Mouse (Mus musculus) spleen, postnatal 14 days (tissue): ENCODE measurements around the gene Esam.

Source experiments
- DNase-seq, 2 experiments: peaks; one replicate each; pipeline ENCODE4 v3.0.0; 2021 to 2022; ENCODE audit warnings: low spot score in 2 of 2

Gene Esam

DNA sequence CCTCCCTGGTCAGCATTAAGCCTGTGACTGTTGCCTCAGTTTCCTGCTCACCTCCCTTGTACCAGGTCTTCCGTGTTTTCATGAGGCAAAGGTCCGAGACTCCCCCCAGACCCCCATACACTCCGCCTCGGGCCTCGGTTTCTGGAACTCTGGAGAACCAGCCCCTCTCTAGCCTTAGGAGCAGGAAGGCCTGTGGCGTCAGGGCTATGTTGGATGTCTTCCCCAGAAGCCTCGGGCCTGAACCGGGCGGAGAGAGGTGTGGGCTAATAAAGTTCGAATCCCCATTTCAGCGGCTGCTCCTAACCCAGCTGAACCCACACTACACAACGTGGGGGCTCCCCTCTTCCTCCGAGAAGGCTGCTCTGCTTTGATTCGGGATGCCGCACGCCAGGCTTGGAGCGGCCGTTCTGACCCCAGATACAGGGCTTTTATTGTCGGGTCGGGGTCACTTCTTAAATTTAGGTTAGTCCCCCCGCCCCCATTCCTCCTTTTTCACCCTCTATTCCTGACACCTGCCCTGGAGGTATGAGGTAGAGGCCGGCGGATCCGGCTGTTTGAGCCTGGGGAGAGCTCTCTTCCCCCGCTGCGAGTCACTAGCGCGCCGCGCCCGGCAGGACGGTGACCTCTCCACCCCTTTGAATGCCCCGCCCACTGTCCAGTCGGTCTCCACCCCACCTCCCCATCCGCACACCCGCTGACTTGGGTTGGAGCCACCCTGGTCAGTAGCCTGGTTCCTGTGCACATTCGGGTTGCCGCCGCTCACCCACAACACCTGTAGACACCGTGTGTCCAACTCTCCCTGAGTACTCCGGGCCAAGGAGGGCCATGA is at the start of gene Esam:
Gene Esam, plus strand, starts transcription at position 683 of the 829 bp plus-strand sequence.
- no peak for DNase-seq

DNA sequence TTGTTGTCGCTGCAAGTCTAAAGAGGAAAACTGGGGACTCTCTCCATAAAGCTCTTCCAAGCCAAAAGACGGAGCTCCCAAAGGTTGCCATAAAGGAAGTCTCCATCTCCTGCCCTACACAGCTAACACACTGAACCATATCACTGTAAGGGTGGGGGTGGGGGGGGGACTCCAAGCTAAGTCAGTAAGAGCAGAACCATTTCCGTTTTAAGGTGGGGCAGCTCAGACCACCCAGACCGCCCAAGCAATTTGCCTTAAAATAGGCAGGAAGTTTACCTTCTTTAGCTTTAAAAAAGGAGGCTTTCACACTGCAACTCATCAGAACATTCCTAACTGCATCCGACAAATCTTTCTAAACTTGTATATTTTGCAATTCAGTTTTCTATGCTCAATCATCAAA is 42.7 kb upstream of the Esam start:
- no peak for DNase-seq

DNA sequence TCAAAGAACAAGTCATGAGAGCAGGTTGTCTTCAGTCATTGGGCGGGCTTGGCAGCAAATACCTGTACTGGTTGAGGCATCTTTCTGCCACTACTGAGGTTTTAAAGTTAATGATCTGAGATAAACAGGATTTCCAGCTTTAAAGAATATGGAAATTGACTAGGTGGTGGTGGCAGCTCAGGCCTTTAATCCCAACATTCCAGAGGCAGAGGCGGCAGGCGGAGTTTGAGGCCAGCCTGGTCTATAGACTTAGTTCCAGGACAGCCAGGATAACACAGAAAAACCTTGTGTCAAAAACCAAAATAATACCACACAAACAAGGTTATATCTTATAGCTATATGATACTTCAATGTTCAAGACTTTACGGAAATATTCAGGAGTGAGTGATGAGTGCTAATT is 39.8 kb upstream of the Esam start:
- no peak for DNase-seq

DNA sequence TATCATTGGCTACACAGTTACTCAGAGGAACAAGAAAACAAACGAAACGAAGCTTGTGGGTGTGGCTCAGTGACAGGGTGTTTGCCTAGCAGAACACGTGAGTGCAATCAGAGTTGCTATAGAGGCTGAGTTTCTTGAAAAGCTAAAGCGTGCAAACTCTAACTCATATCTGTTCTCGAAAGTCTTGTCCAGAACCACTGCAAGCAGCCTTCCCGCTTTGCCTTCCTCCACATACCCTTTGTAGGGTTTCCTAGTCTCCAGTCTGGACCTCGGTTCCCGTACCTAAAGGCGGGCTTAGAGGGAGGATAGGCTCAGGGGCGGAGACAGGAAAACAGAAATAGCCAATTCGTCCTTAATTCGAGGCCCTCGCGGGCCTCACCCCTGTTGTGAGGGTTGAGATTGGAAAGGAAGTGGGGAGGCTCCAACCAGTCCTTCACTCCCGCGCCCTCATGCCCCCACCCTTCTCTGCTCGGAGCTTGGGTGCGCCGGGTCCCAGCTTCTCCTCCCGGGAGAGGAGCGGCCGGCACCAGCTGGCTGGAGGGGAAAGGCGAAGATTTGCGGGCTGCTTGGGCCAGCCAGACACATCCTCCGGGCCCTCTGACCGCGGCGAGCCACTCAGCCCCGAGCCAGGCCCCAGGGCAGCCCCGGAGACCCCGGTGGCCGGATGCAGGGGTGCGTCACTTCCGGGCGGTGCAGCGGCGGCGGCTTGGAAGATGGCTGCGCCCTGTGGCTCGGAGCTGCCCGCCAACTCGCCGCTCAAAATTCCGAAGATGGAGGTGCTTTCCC is 39.1 kb upstream of the Esam start, which contains the start of gene Msantd2:
Gene Msantd2, plus strand, starts transcription at position 709 of the 786 bp plus-strand sequence.
- peak; percentile 69 to 85 for DNase-seq

DNA sequence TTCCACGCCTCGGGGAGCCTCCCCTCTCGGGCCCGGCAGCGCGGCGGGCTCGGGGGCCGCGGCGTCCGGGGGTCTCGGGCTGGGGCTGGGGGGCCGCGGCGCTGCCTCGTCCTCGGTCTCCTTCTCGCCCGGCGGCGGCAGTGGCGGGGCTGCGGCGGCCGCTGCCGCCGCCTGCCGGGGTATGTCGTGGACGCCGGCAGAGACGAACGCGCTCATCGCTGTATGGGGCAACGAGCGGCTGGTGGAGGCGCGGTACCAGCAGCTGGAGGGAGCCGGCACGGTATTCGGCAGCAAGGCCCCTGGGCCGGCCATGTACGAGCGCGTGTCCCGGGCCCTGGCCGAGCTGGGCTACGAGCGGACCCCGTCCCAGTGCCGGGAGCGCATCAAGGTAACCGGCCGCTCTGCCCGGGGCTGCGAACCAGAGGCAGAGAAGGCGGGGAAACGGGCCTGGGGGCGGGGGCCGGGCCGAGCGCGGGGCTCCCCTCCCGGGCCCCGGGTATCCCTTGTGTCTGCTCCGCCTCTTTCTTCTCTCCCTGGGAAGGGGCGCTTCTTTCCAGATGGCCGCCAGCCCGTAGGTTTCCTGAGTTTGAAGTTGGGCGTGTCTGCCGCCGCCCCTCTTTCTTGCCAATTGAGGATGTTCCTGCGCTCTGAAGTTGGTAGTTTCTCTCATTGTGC is 38.3 kb upstream of the Esam start:
- DNase-seq: peak; percentile 7 to 17

DNA sequence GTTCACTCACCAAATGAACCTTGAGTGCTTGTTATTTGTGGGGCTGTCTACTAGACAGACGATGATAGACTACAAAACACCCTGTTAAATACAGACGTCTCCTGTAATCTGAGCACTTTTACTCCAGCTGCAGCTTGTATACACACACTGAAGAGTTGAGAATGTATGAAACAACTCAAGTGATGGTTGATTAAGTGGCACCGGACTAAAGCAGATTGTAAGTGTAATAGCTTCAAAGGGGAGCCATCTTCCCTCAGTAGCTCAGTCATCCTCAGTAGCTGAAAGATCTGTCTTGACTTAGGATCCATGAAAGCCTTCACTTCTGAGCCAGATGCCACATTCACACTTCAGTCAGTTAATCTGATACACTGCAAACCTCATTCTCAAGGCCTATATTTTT is 32.1 kb upstream of the Esam start:
- DNase-seq: no peak

DNA sequence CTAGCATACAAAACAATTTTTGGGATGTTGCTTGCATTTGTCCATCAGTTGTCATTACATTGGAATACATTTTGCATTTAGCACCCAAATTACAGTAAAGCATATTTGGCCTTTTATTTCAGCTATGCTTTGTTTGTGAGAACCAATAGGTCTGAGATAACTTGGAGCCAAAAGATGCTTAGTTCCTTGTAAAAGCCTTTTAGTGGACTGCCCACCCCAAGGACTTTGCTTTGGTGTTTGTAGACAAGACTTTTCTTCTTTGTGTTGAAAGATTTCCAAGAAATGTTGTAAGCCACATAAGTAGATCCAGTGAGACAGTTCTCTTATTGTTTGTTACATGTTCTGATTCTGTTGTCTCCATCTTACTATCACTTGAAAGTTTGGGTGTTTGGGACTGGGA is 31.6 kb upstream of the Esam start:
- DNase-seq: no peak

DNA sequence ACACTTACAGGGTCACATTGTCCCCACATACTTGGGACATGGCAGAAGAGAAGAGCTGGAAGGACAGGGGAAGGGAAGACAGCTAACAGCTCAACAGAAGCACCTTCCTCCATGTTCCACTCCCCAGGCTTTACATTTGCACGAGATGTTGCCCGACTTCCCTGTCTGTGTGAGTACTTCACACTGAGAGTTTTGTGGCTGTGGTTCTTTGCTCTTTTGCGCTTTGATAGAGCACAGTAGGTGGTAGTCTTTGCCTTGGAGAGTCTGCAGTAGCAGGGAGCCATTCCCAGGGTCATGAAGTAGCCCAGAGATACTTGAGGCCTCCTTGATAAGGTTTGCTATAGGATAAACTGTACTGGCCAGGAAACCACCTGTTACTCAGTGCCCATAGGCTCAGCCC is 27.7 kb upstream of the Esam start:
- DNase-seq: no peak

DNA sequence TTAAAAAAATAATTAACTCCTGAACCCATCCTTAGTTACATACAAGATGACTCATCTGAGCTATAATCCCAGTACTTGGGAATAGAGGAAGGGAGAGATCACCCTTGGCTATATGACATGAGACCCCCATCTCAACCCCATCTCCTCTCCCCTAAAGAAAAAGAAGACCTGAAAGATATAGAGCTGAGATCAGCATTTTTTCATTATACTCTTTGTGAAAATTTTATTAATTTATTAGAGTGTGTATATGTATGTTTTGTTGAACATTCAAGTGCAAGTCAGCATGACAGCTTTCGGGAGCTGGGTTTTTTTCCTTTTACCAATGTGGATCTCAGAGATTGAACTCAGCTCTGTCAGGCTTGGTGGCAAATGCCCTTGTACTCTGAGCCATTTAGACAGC is 26.7 kb upstream of the Esam start:
- no peak for DNase-seq

DNA sequence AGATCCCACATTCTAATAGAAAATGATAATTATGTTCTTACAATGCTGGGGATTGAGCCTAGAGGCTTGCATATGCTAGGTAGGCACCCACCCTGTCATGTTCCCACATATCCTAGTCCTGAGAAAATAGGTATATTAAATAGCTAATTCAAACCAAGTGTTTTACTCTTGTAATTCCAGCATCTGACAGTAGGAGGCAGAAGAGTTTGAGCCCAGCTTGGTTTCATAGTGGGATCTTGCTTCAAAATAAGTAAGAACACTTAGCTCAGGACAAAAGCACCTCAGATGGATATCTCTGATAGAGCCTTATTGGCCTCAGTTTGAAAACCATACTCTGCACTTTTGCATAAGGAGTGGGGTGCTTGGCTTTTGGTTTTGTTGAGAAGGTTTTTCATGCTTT is 23.5 kb upstream of the Esam start:
- DNase-seq: no peak

DNA sequence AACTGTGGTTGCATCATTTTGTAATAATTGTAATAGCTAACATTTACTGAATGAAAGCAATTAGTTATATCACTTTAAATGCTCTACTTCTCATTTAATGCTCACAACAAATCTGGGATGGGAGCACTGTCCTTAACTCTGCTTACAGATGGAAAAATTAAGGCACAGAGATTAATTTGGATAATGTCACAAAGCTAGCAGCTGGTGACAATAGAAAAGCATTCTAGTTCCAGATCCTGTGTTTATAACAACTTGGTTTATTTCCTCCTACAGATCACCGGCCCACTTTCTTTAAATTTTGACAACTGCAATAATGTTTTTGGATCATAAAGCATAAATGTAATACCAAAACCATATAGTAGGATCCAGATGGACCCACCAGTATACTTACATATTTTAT is 21.9 kb upstream of the Esam start:
- DNase-seq: no peak

DNA sequence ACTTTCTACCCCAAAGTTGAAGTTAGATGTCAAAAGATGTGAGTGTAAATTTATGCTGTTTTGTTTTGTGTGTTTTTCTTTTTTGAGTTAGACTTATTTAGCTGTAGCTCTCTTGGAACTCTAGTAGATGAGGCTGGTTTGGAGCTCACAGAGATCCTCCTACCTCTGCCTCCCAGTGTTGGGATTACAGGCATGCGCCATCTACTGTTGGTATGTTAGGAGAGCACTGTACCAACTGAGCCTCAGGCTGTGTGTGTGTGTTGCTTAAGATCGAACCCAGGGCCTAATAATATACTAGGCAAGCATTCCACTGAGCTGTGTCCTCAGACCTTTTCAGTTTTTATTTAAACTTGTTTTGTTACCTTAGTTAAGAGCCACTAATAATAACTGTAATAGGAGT is 15.8 kb upstream of the Esam start:
- no peak for DNase-seq

DNA sequence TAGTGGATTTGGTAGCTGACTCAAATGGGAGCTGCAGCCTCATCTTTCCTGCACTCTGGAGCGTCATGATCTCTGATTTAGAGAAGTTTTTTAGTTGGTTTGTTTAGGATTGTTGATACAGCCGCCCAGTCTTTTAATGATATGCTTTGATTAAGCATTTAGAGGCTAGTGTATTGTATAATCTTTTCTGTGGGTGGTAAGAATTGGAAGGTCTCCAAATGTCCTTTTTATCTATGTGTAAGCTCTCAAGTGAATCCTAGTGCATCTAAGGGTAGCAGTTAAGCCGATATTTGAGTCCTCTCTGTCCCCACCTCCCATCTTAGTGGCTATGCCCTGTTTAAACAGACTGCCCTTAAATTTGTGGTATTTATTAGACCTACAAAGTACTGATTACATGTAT is 13.4 kb upstream of the Esam start:
- no peak for DNase-seq

DNA sequence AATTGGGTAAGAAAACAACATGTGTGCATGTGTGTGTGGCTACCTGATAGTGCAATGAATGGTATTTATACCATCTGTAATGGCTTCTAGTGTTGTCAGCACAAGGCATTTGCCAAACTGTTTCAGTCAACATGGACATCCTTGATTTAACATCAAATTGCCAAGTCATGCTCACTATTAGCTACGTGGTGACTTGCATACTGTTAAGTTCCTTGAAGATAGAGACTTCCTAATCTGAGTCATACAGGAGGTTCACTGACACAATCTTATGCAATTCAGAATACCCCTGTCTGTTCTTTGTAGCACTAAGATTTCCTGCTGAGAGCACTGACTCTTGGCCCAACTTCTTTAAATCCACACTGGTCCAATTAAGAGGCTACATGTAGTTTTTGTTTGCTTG is 10.4 kb upstream of the Esam start:
- no peak for DNase-seq

DNA sequence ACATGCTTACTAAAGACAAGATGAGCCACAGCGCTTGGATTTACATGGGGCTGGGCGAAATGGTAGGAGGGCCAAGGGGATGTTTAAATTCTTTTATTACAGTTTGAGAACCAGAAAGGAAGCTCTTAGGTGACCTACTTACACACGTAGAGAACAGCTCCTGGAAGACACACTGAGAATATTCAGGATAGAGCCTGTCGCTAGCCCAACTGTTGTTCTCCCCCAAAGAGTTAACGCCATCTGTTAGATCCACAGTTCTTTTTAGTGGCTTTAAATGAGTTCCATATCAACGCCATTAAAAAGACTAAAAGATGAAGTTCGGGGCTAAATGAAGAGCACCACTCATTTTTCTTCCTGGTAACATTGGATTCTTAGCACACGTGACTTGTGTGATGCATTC is 8.9 kb upstream of the Esam start:
- no peak for DNase-seq

DNA sequence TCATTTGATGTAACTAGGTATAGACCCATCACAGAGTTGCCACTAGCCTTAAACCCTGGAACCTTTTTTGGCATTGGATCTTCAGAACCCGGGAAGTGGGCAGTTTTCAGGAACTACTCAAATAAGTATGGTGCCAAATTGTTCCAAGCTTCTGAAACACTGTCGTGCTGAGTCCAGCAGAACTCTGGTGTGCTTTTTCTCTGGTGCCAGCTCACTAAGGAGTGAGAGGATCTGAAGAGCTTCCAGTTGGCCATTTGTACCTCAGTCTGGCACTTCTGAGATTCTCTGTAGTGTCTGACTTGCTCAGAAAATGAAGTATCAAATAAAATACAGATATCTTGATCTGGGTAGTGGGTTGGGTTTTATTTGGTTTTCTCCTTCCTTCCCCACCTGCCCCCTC is 7.9 kb upstream of the Esam start:
- DNase-seq: no peak

DNA sequence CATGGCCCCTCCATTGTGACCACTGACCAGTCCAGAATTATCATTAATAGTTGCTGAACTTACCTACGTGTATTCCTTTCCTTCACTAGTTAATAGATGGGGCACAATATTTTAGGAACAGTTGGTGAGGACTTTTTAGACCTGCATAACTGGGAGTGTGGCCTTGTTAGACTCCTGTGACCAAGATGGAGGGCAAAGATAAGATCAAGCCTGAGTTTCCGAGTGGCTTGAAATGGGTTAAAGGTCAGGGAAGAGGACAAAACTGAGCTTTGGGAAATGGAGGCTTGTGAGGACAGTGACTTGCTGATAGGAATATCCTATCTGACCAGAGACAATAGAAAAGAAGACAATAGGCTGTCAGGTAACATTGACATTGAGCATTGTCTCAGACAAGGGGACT is 2.4 kb upstream of the Esam start:
- DNase-seq: no peak

DNA sequence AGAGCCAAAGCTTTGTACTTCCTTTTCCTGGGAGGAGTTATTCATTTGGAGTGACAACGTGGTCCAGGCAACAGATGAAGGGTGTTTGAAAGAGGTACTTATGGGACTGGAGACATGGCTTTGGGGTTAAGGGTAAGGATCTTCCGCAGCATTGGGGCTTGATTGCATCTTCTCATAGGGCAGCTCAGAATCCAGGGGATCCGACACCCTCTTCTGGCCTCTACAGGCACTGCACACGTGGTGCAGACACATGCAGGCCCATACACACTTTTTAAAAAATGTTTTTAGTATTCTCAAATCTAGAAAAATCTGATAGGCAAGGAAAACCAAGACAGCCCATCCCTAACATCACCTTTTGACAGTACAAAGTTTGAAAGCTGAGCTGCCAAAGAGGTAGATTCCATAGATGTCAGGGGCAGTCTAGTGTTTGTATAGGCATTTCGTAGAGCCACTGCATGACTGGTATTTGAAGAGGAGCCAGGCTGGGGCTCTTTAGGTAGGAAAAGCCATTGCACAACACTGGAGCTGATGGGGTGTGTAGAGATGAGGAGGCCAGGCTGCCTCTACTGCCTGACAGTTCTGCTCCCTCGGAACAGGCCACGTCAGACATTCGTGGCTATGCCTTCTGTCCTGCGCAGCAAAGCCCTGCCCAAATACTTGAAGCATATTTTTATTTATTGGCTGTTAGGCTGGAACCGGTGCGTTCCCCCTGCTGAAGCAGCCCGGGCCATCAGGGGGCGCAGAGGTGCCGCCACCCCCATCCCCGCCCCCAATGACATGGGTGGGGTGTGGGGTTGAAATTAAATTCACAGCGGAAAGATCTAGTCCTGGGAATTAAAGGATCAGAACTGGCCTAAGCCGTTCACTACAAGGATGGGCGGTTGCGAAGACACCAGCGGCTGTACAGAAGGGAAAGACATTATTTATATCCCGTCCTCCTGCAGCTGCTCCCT is 1.2 kb upstream of the Esam start:
- no peak for DNase-seq

DNA sequence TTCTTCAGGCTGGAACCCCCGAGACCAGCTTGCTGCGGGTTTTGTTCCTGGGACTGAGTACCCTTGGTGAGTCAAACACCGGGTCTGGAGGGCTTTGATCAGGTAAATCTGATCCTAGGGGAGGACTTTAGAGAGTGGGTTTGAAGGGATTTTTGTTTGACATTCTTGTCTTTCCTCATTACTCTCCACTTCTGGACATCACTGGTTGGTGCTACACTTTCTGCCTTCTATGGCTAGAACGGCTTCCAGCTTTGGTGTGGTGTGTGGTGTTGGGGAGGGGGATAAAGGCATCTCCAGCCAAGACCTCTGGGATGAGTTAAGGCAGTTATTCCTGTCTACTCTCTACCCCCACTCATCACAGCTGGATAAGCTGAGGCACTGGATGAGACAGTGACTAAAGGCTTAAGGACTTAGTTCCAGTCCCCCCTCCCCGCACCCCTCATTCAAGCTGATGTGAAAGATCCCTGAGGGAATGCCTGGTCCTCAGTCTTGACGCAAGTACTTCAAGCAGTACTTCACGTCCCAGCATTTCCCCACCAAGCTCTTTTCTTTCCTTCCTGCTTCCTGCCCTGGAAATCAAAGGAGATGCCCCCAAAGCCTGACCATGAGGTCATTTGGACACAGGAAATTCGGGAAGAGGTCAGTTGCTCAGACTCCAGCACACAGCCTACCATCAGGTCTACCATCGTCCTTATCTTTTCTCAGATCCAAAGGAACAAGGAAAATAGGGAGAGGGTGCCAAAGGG is 520 bp downstream of the Esam start:
- DNase-seq: no peak

DNA sequence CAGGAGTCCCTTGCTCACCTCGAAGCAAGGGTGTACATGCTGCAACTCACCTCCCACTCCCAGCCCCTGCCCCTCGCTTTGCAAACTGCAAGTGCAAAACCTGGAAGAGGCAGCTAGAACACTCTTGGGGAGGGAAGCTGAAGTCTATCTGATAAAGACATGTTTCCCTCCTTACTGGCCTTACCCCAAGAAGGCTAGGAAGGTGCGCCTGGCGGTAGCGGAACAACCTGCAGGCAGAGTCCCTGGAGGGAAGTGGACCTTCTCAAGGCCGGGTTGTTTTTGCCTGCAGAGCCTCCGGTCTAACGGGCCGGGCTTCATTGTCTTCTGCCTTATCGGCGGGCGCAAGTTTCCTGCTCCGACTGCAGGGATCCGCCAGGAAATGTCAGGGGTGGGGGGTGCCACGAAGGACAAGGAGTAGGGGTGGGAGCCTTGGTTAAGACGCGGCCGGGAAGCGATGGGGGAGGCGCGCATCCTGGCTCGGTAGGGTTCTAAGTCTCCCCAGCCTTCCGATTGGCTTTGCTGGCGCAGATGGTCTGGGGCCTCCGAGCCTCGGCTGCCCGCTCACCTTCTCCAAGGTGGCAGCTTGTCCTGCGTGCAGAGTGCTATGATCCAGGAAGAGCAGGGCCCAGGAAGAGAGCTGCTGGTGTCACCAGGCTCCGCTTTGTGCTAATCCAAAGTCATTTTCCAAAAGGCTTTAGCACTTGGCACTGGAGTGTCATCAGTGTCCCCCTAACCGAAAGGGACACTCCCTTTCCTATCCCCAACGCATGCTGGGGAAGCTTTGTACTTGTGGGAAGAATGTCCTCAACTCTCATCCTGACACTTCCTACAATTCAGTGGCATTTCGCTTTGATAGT is 2.4 kb downstream of the Esam start:
- DNase-seq: peak in 1 of 2 experiments; percentile 12
